12 mouse cellular contexts compared by ENCODE assay signal in genomic region chr16:95376364-95376763, GRCm38 (mm10).
DNase-seq lines count a peak whose midpoint lies in the region; ATAC-seq and TF ChIP-seq lines count a peak whose summit lies in the region.
"Had no signal": no experiment of that assay in that cellular context is flagged by ENCODE, and none has a peak within 500 bp of the region (broad histone marks: within the 10 kb centered on the region; RNA-seq: fewer than 3 reads in every experiment).

No protein-coding gene starts in this region.

- no peak for DNase-seq in heart, postnatal 25 days (ENCODE audit: low spot score)
- DNase-seq in limb, embryonic 10.5 days (ENCODE audit: low spot score), result no peak
- DNase-seq in kidney, postnatal 25 days, result peak; percentile 21 to 44
- DNase-seq in thymus, adult 2 months, result no peak
- DNase-seq: cerebellum, postnatal 10 days had no signal

- H3K36me3 ChIP-seq in heart, embryonic 11.5 days (ENCODE audit: control insufficient read depth, insufficient read depth, low read length), result no peaks in the 10 kb centered on the region
- H3K36me3 ChIP-seq in limb, embryonic 13.5 days, result peaks cover 37% of the 10 kb centered on the region
- H3K36me3 ChIP-seq in limb, embryonic 10.5 days, result no peaks in the 10 kb centered on the region
- peaks cover 18% of the 10 kb centered on the region for H3K36me3 ChIP-seq in embryonic facial prominence, embryonic 13.5 days
- no peaks in the 10 kb centered on the region for H3K36me3 ChIP-seq in thymus, adult 2 months (ENCODE audit: control insufficient read depth, insufficient read depth, low read length)

- no peaks in the 10 kb centered on the region for H3K9me3 ChIP-seq in heart, embryonic 11.5 days (replicated peaks; ENCODE audit: control insufficient read depth, low read length)
- no peaks in the 10 kb centered on the region for H3K9me3 ChIP-seq in limb, embryonic 13.5 days
- no peaks in the 10 kb centered on the region for H3K9me3 ChIP-seq in limb, embryonic 10.5 days (replicated peaks)
- H3K9me3 ChIP-seq in embryonic facial prominence, embryonic 13.5 days, result no peaks in the 10 kb centered on the region

- intact Hi-C loops in heart, postnatal 25 days (cut with DNase I), result no loop called here

- H3K27ac ChIP-seq in heart, embryonic 11.5 days (ENCODE audit: low read depth, low read length), result peak overlapping the region; percentile 77
- H3K27ac ChIP-seq in limb, embryonic 13.5 days, result 0 out of 2 replicates have a peak overlapping the region, but pooled peaks have one; percentile 52
- H3K27ac ChIP-seq in limb, embryonic 10.5 days, result no peak overlapping the region
- H3K27ac ChIP-seq in embryonic facial prominence, embryonic 13.5 days, result peak overlapping the region; percentile 56
- H3K27ac ChIP-seq in thymus, adult 2 months (ENCODE audit: control insufficient read depth, insufficient read depth, low read length), result no peak overlapping the region

- TF ChIP-seq CTCF in thymus, adult 2 months (IDR thresholded peaks at IDR 0.05; ENCODE audit: borderline replicate concordance, control insufficient read depth, extremely low read depth, insufficient read depth, low read length, poor library complexity), result no peak

- H3K4me2 ChIP-seq in heart, embryonic 11.5 days, result no peak overlapping the region
- H3K4me2 ChIP-seq in limb, embryonic 13.5 days (replicated peaks), result no peak overlapping the region
- H3K4me2 ChIP-seq in embryonic facial prominence, embryonic 13.5 days, result no peak overlapping the region

- H3K4me1 ChIP-seq in heart, embryonic 11.5 days (ENCODE audit: control insufficient read depth, insufficient read depth, low read length), result peaks cover 29% of the 10 kb centered on the region
- H3K4me1 ChIP-seq in limb, embryonic 13.5 days, result peaks cover 25% of the 10 kb centered on the region
- peaks cover 14% of the 10 kb centered on the region; the same call in 1 of the 2 replicates for H3K4me1 ChIP-seq in limb, embryonic 10.5 days
- peaks cover 48% of the 10 kb centered on the region for H3K4me1 ChIP-seq in embryonic facial prominence, embryonic 13.5 days
- peaks cover 8% of the 10 kb centered on the region for H3K4me1 ChIP-seq in thymus, adult 2 months (replicated peaks; ENCODE audit: control insufficient read depth, insufficient read depth, low read length)

- H3K27me3 ChIP-seq in heart, embryonic 11.5 days (ENCODE audit: control insufficient read depth, insufficient read depth, low read length), result no peaks in the 10 kb centered on the region
- no peaks in the 10 kb centered on the region for H3K27me3 ChIP-seq in limb, embryonic 13.5 days
- no peaks in the 10 kb centered on the region for H3K27me3 ChIP-seq in limb, embryonic 10.5 days (ENCODE audit: low read depth, poor library complexity, severe bottlenecking)
- no peaks in the 10 kb centered on the region for H3K27me3 ChIP-seq in embryonic facial prominence, embryonic 13.5 days
- H3K27me3 ChIP-seq in thymus, adult 2 months (ENCODE audit: control insufficient read depth, insufficient read depth, low read length), result no peaks in the 10 kb centered on the region
- H3K27me3 ChIP-seq: Patski had no signal

- TF ChIP-seq POLR2A in thymus, adult 2 months (IDR thresholded peaks at IDR 0.05; ENCODE audit: control insufficient read depth, extremely low read depth, insufficient read depth, low read length, poor library complexity), result no peak

- H3K4me3 ChIP-seq in heart, embryonic 11.5 days (ENCODE audit: low read depth, low read length), result no peak overlapping the region
- no peak overlapping the region for H3K4me3 ChIP-seq in limb, embryonic 13.5 days
- H3K4me3 ChIP-seq in limb, embryonic 10.5 days, result no peak overlapping the region
- no peak overlapping the region for H3K4me3 ChIP-seq in embryonic facial prominence, embryonic 13.5 days
- no peak overlapping the region for H3K4me3 ChIP-seq in thymus, adult 2 months (ENCODE audit: control insufficient read depth, insufficient read depth, low read length)
- H3K4me3 ChIP-seq: erythroblast, embryonic 14.5 days had no signal

- ATAC-seq in heart, embryonic 11.5 days (replicated peaks; ENCODE audit: insufficient number of reproducible peaks, low FRiP score, low TSS enrichment), result peak; percentile 65; the same call in 1 of the 2 replicates
- ATAC-seq in limb, embryonic 13.5 days (ENCODE audit: low FRiP score, low read depth), result no peak
- ATAC-seq in embryonic facial prominence, embryonic 13.5 days (ENCODE audit: insufficient number of reproducible peaks, insufficient read depth, low FRiP score, low TSS enrichment, low read depth), result no peak
- ATAC-seq in inflammation-experienced regulatory T-cells, adult 6 months, result no peak
- ATAC-seq: midbrain, embryonic 16.5 days; Patski had no signal

- WGBS in heart, embryonic 11.5 days (ENCODE audit: insufficient replicate concordance), result 22% methylated on average over 11 of the region's 11 CpGs
- WGBS in limb, embryonic 13.5 days, result 67% methylated on average over 11 of the region's 11 CpGs
- WGBS in limb, embryonic 10.5 days, result 82% methylated on average over 11 of the region's 11 CpGs
- 57% methylated on average over 11 of the region's 11 CpGs for whole genome bisulfite sequencing in embryonic facial prominence, embryonic 13.5 days
- 96% methylated on average over 11 of the region's 11 CpGs for WGBS in thymus, adult 2 months

- no peak overlapping the region for H3K9ac ChIP-seq in heart, embryonic 11.5 days (ENCODE audit: low read depth, low read length)
- no peak overlapping the region for H3K9ac ChIP-seq in limb, embryonic 13.5 days
- no peak overlapping the region for H3K9ac ChIP-seq in embryonic facial prominence, embryonic 13.5 days

Comparison
In these comparisons a context has a peak if more than half of its experiments do, and no peak if none do; other contexts are left out.
1. H3K27ac ChIP-seq: peak in heart, embryonic 11.5 days (single experiment), limb, embryonic 13.5 days (single experiment) and embryonic facial prominence, embryonic 13.5 days (single experiment); none in limb, embryonic 10.5 days (single experiment) and thymus, adult 2 months (single experiment).
2. DNase-seq: peak in kidney, postnatal 25 days (2 of 2); none in heart, postnatal 25 days (single experiment), limb, embryonic 10.5 days (single experiment) and thymus, adult 2 months (single experiment).